In the genomic region with DNA sequence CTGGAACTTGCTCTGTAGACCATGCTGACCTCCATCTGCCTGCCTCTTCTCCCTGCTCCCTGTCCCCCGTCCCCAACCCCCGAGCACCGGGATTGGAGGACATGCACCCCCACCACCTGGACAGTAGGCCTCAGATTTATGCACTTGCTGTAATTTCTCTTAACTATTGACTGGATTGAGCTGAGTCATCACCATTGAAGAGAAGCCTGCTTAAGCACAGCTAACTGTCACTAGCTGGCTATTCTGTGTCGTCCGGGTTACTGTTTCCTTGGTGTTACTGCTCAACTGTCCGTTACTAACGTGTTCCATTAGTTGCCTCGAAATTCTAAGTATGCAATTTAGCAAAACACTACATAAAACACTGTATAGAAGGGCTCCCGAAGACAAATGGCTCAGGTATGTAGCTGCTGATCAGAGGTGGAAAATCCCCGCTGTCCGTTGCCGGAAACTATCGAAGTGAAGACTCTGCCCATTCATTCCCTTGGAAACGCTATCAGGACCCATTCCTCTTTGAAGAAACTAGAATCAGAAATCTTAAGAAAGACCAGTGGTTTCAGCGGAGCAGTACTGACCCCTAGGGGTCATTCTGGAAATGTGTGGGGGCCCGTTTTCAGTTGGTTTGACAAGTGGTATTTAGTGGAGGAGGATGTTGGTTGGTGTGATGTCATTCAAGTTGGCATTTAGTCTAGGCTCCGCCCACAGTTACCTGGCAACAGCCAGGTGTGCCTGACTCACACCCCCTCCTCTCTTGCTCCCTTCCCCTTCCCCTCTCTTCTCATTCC, we compare ENCODE assay signal across 8 mouse cellular contexts. TPM values are rescaled to one million over a fixed set of nuclear protein-coding genes. Genes with fewer than 3 reads are reported as not detected.
DNase-seq lines count a peak whose midpoint lies in the region; ATAC-seq lines count a peak whose summit lies in the region.

No protein-coding gene starts in this region.

- no peak for ATAC-seq in neural tube, embryonic 12.5 days (ENCODE audit: low FRiP score, low read depth)
- ATAC-seq in erythroblast, adult 5-6 weeks (replicated peaks; ENCODE audit: low FRiP score, poor library complexity, severe bottlenecking): no peak

- peaks cover 14% of the 10 kb centered on the region for H3K36me3 ChIP-seq in neural tube, embryonic 12.5 days

- 38% methylated on average over 17 of the region's 17 CpGs for WGBS in neural tube, embryonic 12.5 days

- H3K4me3 ChIP-seq in neural tube, embryonic 12.5 days: no peak overlapping the region

- no peaks in the 10 kb centered on the region for H3K9me3 ChIP-seq in neural tube, embryonic 12.5 days

- no peaks in the 10 kb centered on the region for H3K4me1 ChIP-seq in neural tube, embryonic 12.5 days

- peak overlapping the region; percentile 33 for H3K4me2 ChIP-seq in neural tube, embryonic 12.5 days (replicated peaks)

- H3K27ac ChIP-seq in neural tube, embryonic 12.5 days: no peak overlapping the region

- H3K27me3 ChIP-seq in neural tube, embryonic 12.5 days (replicated peaks): no peaks in the 10 kb centered on the region

- no peak overlapping the region for H3K9ac ChIP-seq in neural tube, embryonic 12.5 days

- peak; percentile 72 for DNase-seq in 3T3-L1 (ENCODE audit: low read depth, low spot score)
- peak; percentile 69 for DNase-seq in CD4-positive, CD25-positive, alpha-beta regulatory T cell, adult 2 months (ENCODE audit: low read depth, low spot score)
- peak; percentile 46 for DNase-seq in c-Kit-positive CD71-positive TER-119-positive erythroid progenitor cells, embryonic 14.5 days (ENCODE audit: low spot score)
- peak; percentile 34 to 86 for DNase-seq in frontal cortex, adult 2 months (ENCODE audit: extremely low spot score in 1 of 2, low spot score in 1 of 2)
- DNase-seq in kidney, adult 8-10 months: peak; percentile 58 to 76
- peak; percentile 64 to 75 for DNase-seq in lung, adult 18-20 months

RNA-seq across cellular contexts. Expression of a gene that starts 14.3 kb away (rescaled TPM):
- 39.7 and 41.6 TPM in 2 replicates for polyA plus RNA-seq in frontal cortex, adult 2 months (2012; rRNA removed)
- polyA plus RNA-seq in neural tube, embryonic 12.5 days (2016; fragmentation: Nextera tagmentation; extraction: Ambion mirVana): 88.6 and 96.6 TPM in 2 replicates
- 6.5 and 9.2 TPM in 2 replicates for total RNA-seq in erythroblast, adult 5-6 weeks (2015; ENCODE audit: low replicate concordance)
- total RNA-seq in erythroblast, adult 5-6 weeks (2017; ENCODE audit: low replicate concordance): 2.4 and 6.3 TPM in 2 replicates

RNA-seq across cellular contexts. Expression of a gene that starts 33.5 kb away (rescaled TPM):
- polyA plus RNA-seq in frontal cortex, adult 2 months (2012; rRNA removed): 1.0 and 1.1 TPM in 2 replicates
- 0.84 and 1.4 TPM in 2 replicates for polyA plus RNA-seq in neural tube, embryonic 12.5 days (2016; fragmentation: Nextera tagmentation; extraction: Ambion mirVana)
- total RNA-seq in erythroblast, adult 5-6 weeks (2015; ENCODE audit: low replicate concordance): 6.0 and 9.4 TPM in 2 replicates
- total RNA-seq in erythroblast, adult 5-6 weeks (2017; ENCODE audit: low replicate concordance): 9.3 and 12.0 TPM in 2 replicates

RNA-seq across cellular contexts. Expression of a gene that starts 36.1 kb away (rescaled TPM):
- polyA plus RNA-seq in frontal cortex, adult 2 months (2012; rRNA removed): 110 and 123 TPM in 2 replicates
- polyA plus RNA-seq in neural tube, embryonic 12.5 days (2016; fragmentation: Nextera tagmentation; extraction: Ambion mirVana): 183 and 190 TPM in 2 replicates
- 129 and 153 TPM in 2 replicates for total RNA-seq in erythroblast, adult 5-6 weeks (2015; ENCODE audit: low replicate concordance)
- total RNA-seq in erythroblast, adult 5-6 weeks (2017; ENCODE audit: low replicate concordance): 172 and 176 TPM in 2 replicates
